Mouse (Mus musculus): Measurements from ENCODE around the gene 2010111I01Rik. TPM values are rescaled to one million over a fixed set of nuclear protein-coding genes. Genes with fewer than 3 reads are reported as not detected.
"Not testable (repeated sequence)": the region's sequence is repeated elsewhere in the genome, so short reads cannot be mapped to it uniquely, and the experiment has no call there.

Gene 2010111I01Rik
- polyA plus RNA-seq, 1 experiment from 2014 or later: 197 TPM

DNA sequence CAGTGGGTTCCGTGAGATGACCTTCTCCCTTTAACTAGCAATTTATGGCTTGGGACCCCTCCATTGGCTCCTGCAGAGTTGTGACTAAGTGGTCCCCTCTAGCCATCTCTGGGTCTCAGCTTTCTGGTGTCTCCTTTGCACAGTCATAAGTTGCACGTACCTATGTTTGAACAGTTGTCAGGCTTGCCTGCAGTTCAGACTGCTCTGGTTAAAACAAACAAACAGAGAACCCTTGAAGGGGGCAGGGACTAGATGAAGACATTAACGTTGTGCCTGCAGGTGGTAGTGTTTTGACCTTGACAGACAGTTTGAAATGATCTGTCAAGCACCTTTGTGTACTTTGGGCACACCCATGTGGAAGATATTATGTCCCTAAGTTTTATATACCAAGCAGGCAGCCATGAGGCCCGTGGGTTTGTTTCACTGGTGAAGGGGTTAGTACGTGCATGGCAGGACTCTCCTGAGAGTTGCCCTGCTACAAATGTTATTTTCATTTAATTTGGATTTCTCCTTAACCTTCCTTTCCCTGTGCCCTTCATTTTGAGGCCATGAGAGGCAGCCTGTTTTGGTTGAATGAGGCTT is 118.0 kb downstream of the 2010111I01Rik start:
- Histone ChIP-seq H3K4me2 (replicated peaks) (no peak overlapping the region), H3K9ac (no peak overlapping the region), H3K4me1 (peaks cover 3% of the 10 kb centered on the region; the same call in 1 of the 2 replicates), H3K4me3 (replicated peaks) (no peak overlapping the region), H3K9me3 (replicated peaks) (no peaks in the 10 kb centered on the region), H3K36me3 (no peaks in the 10 kb centered on the region), H3K27me3 (no peaks in the 10 kb centered on the region), H3K27ac (replicated peaks) (peak overlapping the region; percentile 44)
- 37% methylated on average over 5 of the region's 5 CpGs for WGBS
- ATAC-seq (ENCODE audit: insufficient number of reproducible peaks, low FRiP score, low TSS enrichment, low read depth): no peak

DNA sequence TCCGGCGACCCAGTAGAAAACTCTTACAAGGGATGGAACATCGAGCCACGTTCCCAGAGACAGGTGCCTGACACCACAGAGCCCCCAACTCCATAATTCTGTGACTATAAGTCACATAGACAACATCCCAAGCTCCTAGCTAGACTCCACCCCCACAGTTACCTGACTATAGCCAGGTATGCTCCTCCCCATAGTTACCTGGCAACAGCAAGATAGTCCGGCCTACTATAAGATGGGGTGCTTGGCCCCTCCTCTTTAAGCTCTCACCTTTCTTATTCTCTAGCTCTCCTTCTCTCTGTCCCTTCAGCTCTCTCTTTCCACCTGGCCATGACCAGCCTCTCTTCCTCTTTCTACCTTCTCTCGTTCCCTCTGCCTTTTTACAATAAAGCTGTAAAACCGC is 118.4 kb downstream of the 2010111I01Rik start:
- not testable (repeated sequence) for ATAC-seq (ENCODE audit: insufficient number of reproducible peaks, low FRiP score, low TSS enrichment, low read depth); H3K9me3 ChIP-seq (replicated peaks); H3K4me1 ChIP-seq; H3K36me3 ChIP-seq; H3K27me3 ChIP-seq; H3K4me3 ChIP-seq (replicated peaks); H3K9ac ChIP-seq; H3K4me2 ChIP-seq (replicated peaks)
- H3K27ac ChIP-seq (replicated peaks): peak overlapping the region; percentile 44
- 68% methylated on average over 7 of the region's 7 CpGs for WGBS

DNA sequence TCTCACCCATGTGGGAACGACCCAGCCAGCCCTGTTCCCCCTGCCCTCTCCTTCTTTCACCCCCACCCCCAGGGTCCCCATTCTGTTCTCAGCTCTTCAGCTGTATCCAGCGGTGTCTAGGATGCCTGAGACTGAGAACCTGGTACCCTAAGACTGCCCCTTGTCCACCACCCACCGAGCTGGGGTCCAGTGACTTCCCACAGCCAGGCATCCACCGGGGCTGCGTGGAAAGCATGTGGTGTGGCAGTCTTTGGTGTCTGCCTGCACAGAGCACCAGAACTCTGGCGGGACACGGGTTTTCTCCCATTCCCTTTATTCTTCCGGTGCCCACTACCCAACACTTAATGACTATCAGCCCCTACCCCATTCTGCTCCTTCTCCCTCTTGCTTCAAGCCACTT is 119.0 kb downstream of the 2010111I01Rik start:
- no peaks in the 10 kb centered on the region for H3K36me3 ChIP-seq
- H3K27ac ChIP-seq (replicated peaks): 0 out of 2 replicates have a peak overlapping the region, but pooled peaks have one; percentile 0
- peaks cover 7% of the 10 kb centered on the region; the same call in 1 of the 2 replicates for H3K4me1 ChIP-seq
- H3K9ac ChIP-seq: no peak overlapping the region
- H3K4me3 ChIP-seq (replicated peaks): no peak overlapping the region
- no peak overlapping the region for H3K4me2 ChIP-seq (replicated peaks)
- WGBS: 70% methylated on average over 8 of the region's 8 CpGs
- 0 out of 2 replicates have a peak, but pooled peaks have one; percentile 24 for ATAC-seq (ENCODE audit: insufficient number of reproducible peaks, low FRiP score, low TSS enrichment, low read depth)
- H3K9me3 ChIP-seq (replicated peaks): no peaks in the 10 kb centered on the region
- no peaks in the 10 kb centered on the region for H3K27me3 ChIP-seq

DNA sequence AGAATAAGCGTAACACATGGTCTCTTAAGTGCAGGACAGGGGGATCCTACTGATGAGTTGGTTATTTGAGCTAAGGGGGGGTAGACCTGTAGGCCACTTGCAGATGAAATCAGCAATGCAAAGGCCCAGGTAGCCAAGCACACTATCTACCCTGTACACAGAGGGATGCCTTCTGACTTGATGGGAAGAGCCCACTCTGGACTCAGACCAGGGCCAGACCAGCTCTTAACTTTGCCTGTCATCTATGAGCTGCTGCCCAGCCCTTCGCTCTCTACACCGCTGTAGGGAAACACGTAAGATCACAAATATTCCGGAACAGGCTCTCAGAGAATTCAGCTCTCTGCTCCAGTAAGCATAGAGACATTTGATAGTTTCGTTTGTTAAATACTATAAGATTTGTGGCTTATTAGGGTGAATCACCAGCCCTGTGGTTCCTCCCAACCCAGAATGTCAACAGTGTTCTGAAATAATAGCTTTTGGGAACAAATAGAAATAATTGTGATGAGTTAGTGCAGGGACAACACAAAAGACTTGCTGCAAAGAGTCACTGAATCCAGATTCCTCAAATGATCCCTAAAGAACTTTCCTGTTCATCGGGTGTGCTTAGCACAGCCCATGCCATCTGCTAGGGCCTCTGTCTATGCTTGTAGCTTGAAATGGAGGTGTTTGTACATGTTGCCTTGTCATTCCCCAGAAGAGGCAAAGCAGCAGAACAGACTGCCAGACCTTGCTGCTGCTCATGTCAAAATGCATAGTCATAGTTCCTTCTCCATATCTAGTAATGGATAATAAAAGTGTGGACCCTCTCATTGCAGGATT is 123.4 kb downstream of the 2010111I01Rik start:
- Histone ChIP-seq H3K9ac (no peak overlapping the region), H3K36me3 (no peaks in the 10 kb centered on the region), H3K9me3 (replicated peaks) (no peaks in the 10 kb centered on the region), H3K4me2 (replicated peaks) (no peak overlapping the region), H3K4me3 (replicated peaks) (no peak overlapping the region), H3K27me3 (no peaks in the 10 kb centered on the region), H3K4me1 (peaks cover 20% of the 10 kb centered on the region), H3K27ac (replicated peaks) (peak overlapping the region; percentile 74)
- no peak for ATAC-seq (ENCODE audit: insufficient number of reproducible peaks, low FRiP score, low TSS enrichment, low read depth)
- WGBS: 70% methylated on average over 7 of the region's 7 CpGs

DNA sequence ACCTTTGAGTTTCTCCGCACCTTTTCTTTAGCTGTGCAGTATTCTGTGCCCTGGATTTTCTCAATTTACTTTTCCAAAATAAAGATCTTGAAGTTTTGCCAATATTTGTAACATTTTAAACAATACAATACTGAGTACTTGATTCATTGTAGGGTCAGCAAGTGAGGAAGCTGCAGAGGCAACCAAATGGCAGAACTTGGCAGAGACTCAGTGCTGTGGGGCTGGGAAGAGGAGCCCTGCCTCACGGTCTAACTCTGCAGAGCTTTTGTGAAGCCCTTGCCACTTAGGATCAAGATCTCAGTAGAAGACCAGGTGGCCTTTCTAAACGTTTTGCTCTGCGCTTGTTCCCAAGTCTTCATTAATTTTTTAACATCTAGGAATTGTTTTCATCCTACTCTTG is 124.8 kb downstream of the 2010111I01Rik start:
- peaks cover 28% of the 10 kb centered on the region for H3K4me1 ChIP-seq
- no peak for ATAC-seq (ENCODE audit: insufficient number of reproducible peaks, low FRiP score, low TSS enrichment, low read depth)
- no peaks in the 10 kb centered on the region for H3K36me3 ChIP-seq
- H3K27me3 ChIP-seq: no peaks in the 10 kb centered on the region
- no peak overlapping the region for H3K9ac ChIP-seq
- H3K4me3 ChIP-seq (replicated peaks): no peak overlapping the region
- no peaks in the 10 kb centered on the region for H3K9me3 ChIP-seq (replicated peaks)
- H3K27ac ChIP-seq (replicated peaks): peak overlapping the region; percentile 66
- WGBS: 56% methylated on average over 4 of the region's 4 CpGs
- no peak overlapping the region for H3K4me2 ChIP-seq (replicated peaks)

DNA sequence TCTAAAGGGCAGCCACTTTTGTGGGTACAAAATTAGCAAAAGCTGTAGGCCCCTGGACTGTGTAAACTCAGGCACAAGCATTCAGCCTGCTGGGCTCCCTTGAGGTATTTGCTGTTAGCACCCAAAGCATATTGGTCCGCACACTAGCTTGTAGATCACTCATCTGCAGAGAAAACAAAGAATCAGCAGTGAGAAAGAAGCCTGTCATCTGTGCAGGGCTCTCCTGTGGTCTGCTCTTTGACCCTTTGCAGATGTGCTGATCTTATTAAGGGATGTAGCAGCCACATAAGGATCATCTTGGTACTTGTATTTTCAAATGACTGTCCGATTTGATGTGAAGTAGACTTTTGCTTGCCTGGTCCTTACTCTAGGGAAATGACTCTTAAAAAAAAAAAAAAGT is 126.6 kb downstream of the 2010111I01Rik start:
- 58% methylated on average over 2 of the region's 2 CpGs for WGBS
- no peak overlapping the region for H3K4me2 ChIP-seq (replicated peaks)

DNA sequence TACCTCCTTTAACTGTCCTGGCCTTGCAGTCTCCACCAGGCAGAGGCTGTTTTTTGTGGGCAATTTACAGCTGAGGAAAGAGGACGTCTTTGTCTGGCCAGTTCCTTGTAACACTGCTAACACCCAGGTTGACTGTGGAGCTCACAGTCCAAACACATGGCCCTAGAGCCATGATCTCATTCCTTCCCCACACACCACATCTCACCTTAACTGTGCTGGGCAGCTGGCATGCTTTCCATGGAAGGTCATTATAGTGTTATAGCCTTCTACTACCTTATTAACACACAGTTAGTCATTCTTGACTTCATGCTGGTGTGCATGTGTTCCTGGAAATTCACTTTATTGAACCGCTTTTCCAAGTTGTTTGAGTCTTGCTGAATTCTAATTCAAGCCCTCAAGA is 127.6 kb downstream of the 2010111I01Rik start:
- no peak overlapping the region for H3K27ac ChIP-seq (replicated peaks)

More for the DNA sequence above, 126.6 kb downstream of the 2010111I01Rik start:
- no peak overlapping the region for H3K27ac ChIP-seq (replicated peaks)
- no peak overlapping the region for H3K4me3 ChIP-seq (replicated peaks)
- no peak for ATAC-seq (ENCODE audit: insufficient number of reproducible peaks, low FRiP score, low TSS enrichment, low read depth)
- H3K9me3 ChIP-seq (replicated peaks): no peaks in the 10 kb centered on the region
- H3K27me3 ChIP-seq: no peaks in the 10 kb centered on the region
- no peak overlapping the region for H3K9ac ChIP-seq
- H3K36me3 ChIP-seq: no peaks in the 10 kb centered on the region
- H3K4me1 ChIP-seq: peaks cover 35% of the 10 kb centered on the region

DNA sequence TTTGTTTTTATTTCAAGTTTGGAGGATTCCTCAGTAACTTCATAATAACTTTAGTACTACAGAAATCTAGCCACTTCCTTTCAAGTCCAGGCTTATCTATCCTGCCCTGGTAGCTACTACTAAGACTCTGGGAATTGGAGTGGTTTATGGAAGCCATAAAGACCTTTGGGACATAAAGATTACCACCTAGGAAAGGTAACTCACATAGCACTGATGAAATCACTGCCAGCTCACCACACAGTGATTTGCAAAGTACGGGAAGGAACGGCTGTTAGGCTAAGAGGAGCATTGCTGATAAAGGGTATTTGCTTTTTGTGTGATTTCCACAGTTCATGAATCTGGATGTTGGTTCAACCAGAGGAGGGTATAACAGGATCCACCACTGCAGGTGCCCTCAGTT is 128.2 kb downstream of the 2010111I01Rik start:
- Histone ChIP-seq H3K36me3 (no peaks in the 10 kb centered on the region), H3K27ac (replicated peaks) (no peak overlapping the region), H3K27me3 (no peaks in the 10 kb centered on the region), H3K9me3 (replicated peaks) (no peaks in the 10 kb centered on the region), H3K4me2 (replicated peaks) (no peak overlapping the region), H3K9ac (no peak overlapping the region), H3K4me1 (peaks cover 47% of the 10 kb centered on the region), H3K4me3 (replicated peaks) (no peak overlapping the region)
- WGBS: 89% methylated on average over 2 of the region's 2 CpGs
- no peak for ATAC-seq (ENCODE audit: insufficient number of reproducible peaks, low FRiP score, low TSS enrichment, low read depth)

More for the DNA sequence above, 127.6 kb downstream of the 2010111I01Rik start:
- H3K4me2 ChIP-seq (replicated peaks): no peak overlapping the region
- H3K9me3 ChIP-seq (replicated peaks): no peaks in the 10 kb centered on the region
- no peaks in the 10 kb centered on the region for H3K36me3 ChIP-seq
- 87% methylated on average over 2 of the region's 2 CpGs for WGBS
- H3K27me3 ChIP-seq: no peaks in the 10 kb centered on the region
- peaks cover 45% of the 10 kb centered on the region for H3K4me1 ChIP-seq
- ATAC-seq (ENCODE audit: insufficient number of reproducible peaks, low FRiP score, low TSS enrichment, low read depth): no peak
- H3K4me3 ChIP-seq (replicated peaks): no peak overlapping the region
- H3K9ac ChIP-seq: no peak overlapping the region

DNA sequence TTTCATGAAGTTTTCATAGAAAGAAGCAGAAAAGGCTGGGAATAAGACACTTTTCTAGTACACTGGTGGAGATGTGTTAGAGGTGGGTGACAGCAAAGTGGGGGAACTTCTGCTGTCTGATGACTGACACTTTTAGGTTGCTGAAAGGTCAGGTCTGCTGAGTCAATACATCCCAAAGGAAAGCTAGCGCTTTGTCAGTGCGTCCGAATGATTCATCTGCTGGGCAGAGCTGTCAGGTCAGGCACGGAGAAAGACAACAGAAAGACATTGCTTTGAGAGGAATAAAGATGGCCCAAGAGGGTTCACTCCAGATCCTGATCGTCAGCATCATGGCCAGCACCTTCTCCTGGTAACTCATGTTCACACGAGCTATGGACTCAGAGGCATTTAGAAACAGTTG is 128.9 kb downstream of the 2010111I01Rik start:
- H3K27me3 ChIP-seq: no peaks in the 10 kb centered on the region
- 85% methylated on average over 6 of the region's 6 CpGs for WGBS
- H3K4me2 ChIP-seq (replicated peaks): no peak overlapping the region
- H3K4me3 ChIP-seq (replicated peaks): no peak overlapping the region
- H3K9ac ChIP-seq: no peak overlapping the region
- no peak for ATAC-seq (ENCODE audit: insufficient number of reproducible peaks, low FRiP score, low TSS enrichment, low read depth)
- H3K9me3 ChIP-seq (replicated peaks): no peaks in the 10 kb centered on the region
- H3K36me3 ChIP-seq: no peaks in the 10 kb centered on the region
- H3K27ac ChIP-seq (replicated peaks): peak overlapping the region; percentile 70
- peaks cover 50% of the 10 kb centered on the region for H3K4me1 ChIP-seq

DNA sequence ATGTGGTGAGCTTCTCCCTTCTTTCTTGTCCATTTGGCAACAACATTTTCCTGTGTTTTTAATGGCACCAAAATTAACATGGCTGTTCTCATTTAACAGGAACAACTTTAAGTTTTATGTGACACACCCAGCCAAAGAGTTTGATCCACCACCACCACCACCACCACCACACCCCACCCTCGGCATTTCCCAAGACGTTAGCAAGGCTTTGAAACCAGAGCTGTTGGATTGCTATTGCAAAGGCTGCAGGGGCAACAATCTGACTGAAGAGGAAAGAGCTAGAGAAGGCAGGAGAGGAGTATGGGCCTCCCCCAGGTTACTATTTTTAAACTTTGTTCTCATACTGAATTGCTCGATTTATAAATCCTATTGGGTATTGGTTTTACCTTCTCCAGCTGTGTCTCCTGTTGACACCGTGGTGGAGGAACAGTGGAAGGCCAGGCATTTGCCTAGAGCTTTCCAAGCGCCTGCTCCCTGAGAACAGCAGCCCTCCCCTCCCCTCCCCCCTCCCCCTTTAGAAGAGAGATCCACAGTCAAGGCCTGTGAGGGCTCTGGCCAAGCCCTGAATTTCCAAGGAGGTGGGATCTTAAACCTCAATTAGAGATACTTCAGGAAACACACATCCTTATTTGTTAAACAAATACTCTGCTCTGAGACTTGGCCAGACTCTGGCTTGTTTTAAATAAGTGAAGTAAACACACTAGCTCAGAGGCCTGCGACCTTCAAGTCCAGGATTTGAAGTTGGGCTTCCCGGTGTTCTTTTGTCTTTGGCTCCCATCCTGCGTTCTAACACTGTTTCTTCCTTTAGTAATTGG is 129.8 kb downstream of the 2010111I01Rik start:
- Histone ChIP-seq H3K27me3 (no peaks in the 10 kb centered on the region), H3K4me1 (peaks cover 48% of the 10 kb centered on the region), H3K9me3 (replicated peaks) (no peaks in the 10 kb centered on the region), H3K4me3 (replicated peaks) (no peak overlapping the region), H3K36me3 (no peaks in the 10 kb centered on the region), H3K4me2 (replicated peaks) (no peak overlapping the region), H3K9ac (no peak overlapping the region), H3K27ac (replicated peaks) (peak overlapping the region; percentile 70)
- ATAC-seq (ENCODE audit: insufficient number of reproducible peaks, low FRiP score, low TSS enrichment, low read depth): peak; percentile 73
- 20% methylated on average over 8 of the region's 8 CpGs for WGBS

DNA sequence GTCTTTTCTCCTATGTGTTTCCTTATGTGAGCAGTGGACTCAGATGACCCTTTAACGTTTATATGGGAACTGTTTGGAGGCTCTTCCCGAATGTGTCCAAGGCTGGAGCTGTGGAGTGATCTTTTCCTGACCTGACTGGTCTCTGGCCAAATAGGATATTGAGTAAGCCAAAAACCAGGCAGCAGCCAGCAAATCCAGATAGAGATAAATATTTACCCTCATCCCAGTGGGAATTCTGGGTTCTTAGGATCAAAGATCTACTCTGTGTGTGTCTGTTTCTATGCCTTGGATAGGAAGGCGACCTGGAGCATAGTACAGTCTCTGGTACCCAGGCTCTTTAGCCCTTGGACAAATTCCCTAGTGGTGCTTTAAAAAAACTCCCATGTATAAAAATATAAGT is 132.1 kb downstream of the 2010111I01Rik start:
- H3K4me2 ChIP-seq (replicated peaks): no peak overlapping the region
- H3K4me3 ChIP-seq (replicated peaks): no peak overlapping the region
- no peaks in the 10 kb centered on the region for H3K27me3 ChIP-seq
- no peaks in the 10 kb centered on the region for H3K36me3 ChIP-seq
- H3K27ac ChIP-seq (replicated peaks): no peak overlapping the region; the same call in 1 of the 2 replicates
- no peak overlapping the region for H3K9ac ChIP-seq
- H3K9me3 ChIP-seq (replicated peaks): no peaks in the 10 kb centered on the region
- H3K4me1 ChIP-seq: peaks cover 39% of the 10 kb centered on the region
- ATAC-seq (ENCODE audit: insufficient number of reproducible peaks, low FRiP score, low TSS enrichment, low read depth): no peak
- WGBS: 52% methylated on average over 3 of the region's 3 CpGs
